Mouse (Mus musculus): ENCODE results near the gene Unc119.

DNA sequence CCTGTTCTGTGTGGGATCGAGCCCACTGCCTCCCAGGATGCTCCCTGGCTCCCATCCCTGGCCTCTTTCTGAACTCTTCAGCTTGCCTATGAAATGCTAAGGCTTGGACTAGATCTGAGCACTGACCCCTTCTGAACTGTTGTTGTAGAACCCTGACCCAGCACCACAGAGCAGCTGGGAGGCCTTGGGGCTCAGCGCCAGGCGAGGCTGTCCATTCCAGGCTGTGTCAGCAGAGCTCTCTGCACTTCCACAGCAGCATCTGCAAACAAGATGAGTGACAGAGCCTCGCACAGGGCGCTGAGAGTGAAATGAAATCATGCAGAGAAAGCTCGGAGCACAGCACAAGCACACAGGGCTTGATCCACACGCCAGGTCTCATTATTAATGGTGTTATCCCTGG, 29.3 kb downstream of the Unc119 start:
- TF ChIP-seq POLR2A (IDR thresholded peaks at IDR 0.05; ENCODE audit: extremely low read depth, insufficient read depth, low read length) (no peak), CTCF (IDR thresholded peaks at IDR 0.05; ENCODE audit: low read depth, low read length) (no peak)

Data from liver, adult 2 months (tissue).